Mouse (Mus musculus) heart, postnatal 0 days (tissue): ENCODE data around the gene Adamtsl2.

Experiments used
- CTCF ChIP-seq: IDR thresholded peaks from 2 replicates; pipeline ENCODE4 v1.5.1; 2016; ENCODE audit warnings: antibody characterized with exemption, control low read depth, low read depth
- EP300 ChIP-seq: IDR thresholded peaks from 2 replicates; pipeline ENCODE4 v1.6.1; 2016; ENCODE audit warnings: antibody characterized with exemption, low read depth

GRCm38 (mm10) chr2:27097776-27098175, 18.6 kb downstream of the Adamtsl2 start:
- TF ChIP-seq CTCF (no peak), EP300 (no peak)
